Mouse (Mus musculus) embryonic fibroblast, embryonic 13.5 days (primary cell): ENCODE data around the gene Hyal3. TPM values are rescaled to one million over a fixed set of nuclear protein-coding genes. Genes with fewer than 3 reads are reported as not detected.

Experiments
- H3K27ac ChIP-seq: 2 replicates; pipeline ENCODE4 v1.5.1; 2012; ENCODE audit warnings: low read length, control low read depth, inconsistent platforms; ENCODE audit not compliant: insufficient read depth
- H3K4me1 ChIP-seq: 2 replicates; pipeline ENCODE4 v1.6.1; 2011; ENCODE audit warnings: low read length; ENCODE audit not compliant: control insufficient read depth, insufficient read depth
- H3K4me3 ChIP-seq: 2 replicates; pipeline ENCODE4 v1.5.1; 2011; ENCODE audit warnings: mild to moderate bottlenecking, control low read depth, low read length; ENCODE audit not compliant: insufficient read depth
- CTCF ChIP-seq: IDR thresholded peaks from 2 replicates; pipeline ENCODE4 v1.5.1; 2011; ENCODE audit warnings: mild to moderate bottlenecking, control low read depth, low read length, moderate library complexity, borderline replicate concordance; ENCODE audit not compliant: insufficient read depth
- POLR2A ChIP-seq: IDR thresholded peaks from 2 replicates; pipeline ENCODE4 v1.6.1; 2011; ENCODE audit warnings: low read depth, mild to moderate bottlenecking, control low read depth, low read length, moderate library complexity
- polyA plus RNA-seq: library from polyadenylated mRNA; stranded (reverse); fragments of >200 nt; gene quantifications from 2 replicates; pipeline ENCODE4 v1.2.4, GENCODE M21; 2011; ENCODE audit warnings: low read depth; ENCODE audit not compliant: missing spikeins, insufficient read length

Gene Hyal3
- polyA plus RNA-seq, 1 experiment, result 0.76 TPM

- Histone ChIP-seq H3K27ac (no peak overlapping the region), H3K4me1 (no peaks in the 10 kb centered on the region), H3K4me3 (no peak overlapping the region)
- TF ChIP-seq CTCF (no peak), POLR2A (no peak)
These were observed 13.9 kb downstream of the Hyal3 start for GRCm38 (mm10) chr9:107594281-107595062.

GRCm38 (mm10) chr9:107596619-107597569 lies 16.3 kb downstream of the Hyal3 start:
- Histone ChIP-seq H3K4me1 (no peaks in the 10 kb centered on the region), H3K4me3 (no peak overlapping the region), H3K27ac (no peak overlapping the region)
- TF ChIP-seq CTCF, result no peak
- no peak for TF ChIP-seq POLR2A

GRCm38 (mm10) chr9:107598385-107598784 lies 17.8 kb downstream of the Hyal3 start:
- H3K27ac ChIP-seq, result no peak overlapping the region
- H3K4me3 ChIP-seq, result no peak overlapping the region
- no peak for TF ChIP-seq CTCF
- TF ChIP-seq POLR2A, result no peak
- no peaks in the 10 kb centered on the region for H3K4me1 ChIP-seq

GRCm38 (mm10) chr9:107599433-107599832 lies 18.8 kb downstream of the Hyal3 start:
- H3K27ac ChIP-seq, result no peak overlapping the region
- TF ChIP-seq CTCF (no peak), POLR2A (no peak)
- H3K4me3 ChIP-seq, result no peak overlapping the region
- no peaks in the 10 kb centered on the region for H3K4me1 ChIP-seq

- no peak overlapping the region for H3K4me3 ChIP-seq
- no peak for TF ChIP-seq POLR2A
- TF ChIP-seq CTCF, result no peak
- H3K27ac ChIP-seq, result no peak overlapping the region
- H3K4me1 ChIP-seq, result no peaks in the 10 kb centered on the region
These were observed 19.2 kb downstream of the Hyal3 start for GRCm38 (mm10) chr9:107599842-107600241.

GRCm38 (mm10) chr9:107600745-107601144 lies 20.1 kb downstream of the Hyal3 start:
- Histone ChIP-seq H3K4me3 (no peak overlapping the region), H3K27ac (no peak overlapping the region), H3K4me1 (no peaks in the 10 kb centered on the region)
- no peak for TF ChIP-seq CTCF
- no peak for TF ChIP-seq POLR2A

- no peaks in the 10 kb centered on the region for H3K4me1 ChIP-seq
- H3K4me3 ChIP-seq, result no peak overlapping the region
- no peak overlapping the region for H3K27ac ChIP-seq
- TF ChIP-seq CTCF (no peak), POLR2A (no peak)
These were observed 20.7 kb downstream of the Hyal3 start for GRCm38 (mm10) chr9:107601275-107601674.

- Histone ChIP-seq H3K27ac (no peak overlapping the region), H3K4me1 (no peaks in the 10 kb centered on the region)
These were observed 21.5 kb downstream of the Hyal3 start for GRCm38 (mm10) chr9:107602068-107602648.

GRCm38 (mm10) chr9:107603251-107603650 lies 22.6 kb downstream of the Hyal3 start:
- Histone ChIP-seq H3K4me3 (no peak overlapping the region), H3K27ac (no peak overlapping the region), H3K4me1 (no peaks in the 10 kb centered on the region)
- TF ChIP-seq POLR2A (no peak), CTCF (no peak)

More at GRCm38 (mm10) chr9:107602068-107602648, 21.5 kb downstream of the Hyal3 start:
- H3K4me3 ChIP-seq, result no peak overlapping the region
- TF ChIP-seq CTCF (peak; percentile 94), POLR2A (no peak)
